Mouse (Mus musculus): ENCODE data around the gene Snx8.

Gene Snx8

DNA sequence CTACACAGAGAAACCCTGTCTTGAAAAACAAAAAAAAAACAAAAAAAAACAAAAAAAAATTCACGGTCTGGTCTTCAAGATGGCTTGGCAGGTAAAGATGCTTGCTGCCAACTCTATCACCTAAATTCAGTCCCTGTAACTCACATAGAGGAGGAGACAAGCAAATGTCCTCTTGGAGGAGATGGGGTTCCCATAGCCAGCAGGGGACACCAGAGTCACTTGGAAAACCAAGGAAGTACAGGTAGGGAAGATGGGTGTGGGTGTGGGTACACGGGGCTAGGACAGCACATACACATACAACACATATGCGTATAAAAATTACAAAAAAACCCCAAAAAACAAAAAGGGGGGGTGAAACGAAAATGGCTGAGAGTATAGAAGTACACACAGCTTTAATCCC lies 46.2 kb downstream of the Snx8 start:
- no peak for DNase-seq

DNA sequence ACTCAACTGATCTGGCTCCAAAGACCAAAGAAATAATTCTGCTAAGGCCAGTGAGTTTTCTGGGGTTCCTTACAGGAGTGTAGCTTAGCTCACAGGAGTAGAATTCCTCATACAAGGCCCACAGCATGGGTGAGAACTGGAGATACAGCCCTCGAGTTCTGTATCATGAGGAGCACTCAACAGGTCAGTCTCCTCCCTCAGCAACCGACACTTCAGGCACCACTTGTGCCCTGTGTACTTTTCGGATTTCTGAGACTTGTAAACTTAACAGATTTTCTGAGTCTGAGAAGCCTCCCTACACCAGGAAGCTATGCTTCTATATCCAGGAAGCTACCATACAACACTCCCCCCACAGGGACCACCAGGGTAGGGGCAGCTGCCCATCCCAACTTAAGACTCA lies 49.2 kb downstream of the Snx8 start:
- DNase-seq, result no peak

DNA sequence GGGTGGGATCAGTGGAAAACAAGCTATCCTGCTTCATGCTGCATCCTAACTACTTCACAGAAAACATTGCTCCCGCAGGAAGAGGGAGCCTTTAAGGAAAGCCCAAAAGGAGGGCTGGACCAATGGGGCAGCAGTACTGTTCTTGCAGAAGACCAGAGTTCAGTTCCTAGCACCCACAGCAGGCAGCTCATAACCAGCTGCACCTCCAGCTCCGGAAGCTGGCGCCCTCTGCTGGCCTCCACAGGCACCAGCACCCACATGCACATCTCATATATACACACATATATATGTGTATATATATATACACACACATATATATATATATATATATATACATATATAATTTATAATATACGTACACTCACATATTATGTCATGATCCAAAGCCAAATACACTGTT lies 50.3 kb downstream of the Snx8 start:
- no peak for DNase-seq

DNA sequence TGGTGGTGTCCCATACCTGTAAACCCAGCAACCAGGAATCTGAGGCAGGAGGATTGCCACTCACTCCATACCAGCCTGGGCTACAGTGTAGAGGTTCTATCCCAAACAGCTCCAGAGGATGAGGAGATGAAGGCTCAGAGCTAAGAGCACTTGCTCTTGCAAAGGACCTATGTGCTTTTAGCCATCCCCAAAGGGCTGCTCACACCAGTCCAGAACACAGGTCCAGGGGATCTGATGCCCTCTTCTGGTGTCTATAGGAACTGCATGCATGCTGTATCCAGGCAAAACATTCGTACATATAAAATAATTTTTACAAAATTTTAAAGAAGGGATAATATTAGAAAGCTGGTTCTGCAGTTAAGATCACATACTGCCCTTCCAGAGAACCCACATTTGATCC lies 52.4 kb downstream of the Snx8 start:
- DNase-seq, result no peak

DNA sequence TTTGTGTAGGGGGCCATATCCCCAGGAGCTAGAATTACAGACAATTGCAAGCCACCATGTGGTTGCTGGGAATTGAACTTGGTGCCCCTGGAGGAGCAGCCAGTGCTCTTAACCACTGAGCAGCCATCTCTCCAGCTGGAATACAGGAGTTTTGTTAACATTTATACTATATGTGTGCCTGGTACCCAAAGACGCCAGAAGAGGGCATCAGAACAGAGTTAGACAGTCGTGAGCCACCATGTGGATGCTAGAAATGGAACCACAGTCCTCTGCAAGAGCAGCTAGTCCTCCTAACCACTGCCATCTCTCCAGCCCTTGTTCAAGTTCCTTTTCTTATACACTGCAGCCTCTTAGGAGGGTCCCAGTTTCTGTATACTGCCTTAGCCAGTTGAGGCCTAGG lies 55.4 kb downstream of the Snx8 start:
- DNase-seq, result no peak

DNA sequence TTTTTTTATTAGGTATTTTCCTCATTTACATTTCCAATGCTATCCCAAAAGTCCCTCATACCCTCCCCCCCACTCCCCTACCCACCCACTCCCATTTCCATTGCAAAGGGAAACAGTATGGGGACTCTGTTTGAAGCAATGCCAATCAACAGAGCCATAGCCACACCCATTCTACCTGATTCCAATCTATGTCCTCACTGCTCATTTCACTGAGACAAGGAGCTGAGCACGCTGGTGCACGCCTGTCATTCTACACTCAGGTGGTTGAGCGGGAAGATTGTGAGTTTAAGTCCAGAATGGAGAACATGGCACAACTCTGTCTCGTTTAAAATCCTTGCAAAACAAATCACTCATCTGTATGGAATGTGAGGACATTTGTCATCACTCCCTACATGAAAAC lies 56.5 kb downstream of the Snx8 start:
- no peak for DNase-seq

DNA sequence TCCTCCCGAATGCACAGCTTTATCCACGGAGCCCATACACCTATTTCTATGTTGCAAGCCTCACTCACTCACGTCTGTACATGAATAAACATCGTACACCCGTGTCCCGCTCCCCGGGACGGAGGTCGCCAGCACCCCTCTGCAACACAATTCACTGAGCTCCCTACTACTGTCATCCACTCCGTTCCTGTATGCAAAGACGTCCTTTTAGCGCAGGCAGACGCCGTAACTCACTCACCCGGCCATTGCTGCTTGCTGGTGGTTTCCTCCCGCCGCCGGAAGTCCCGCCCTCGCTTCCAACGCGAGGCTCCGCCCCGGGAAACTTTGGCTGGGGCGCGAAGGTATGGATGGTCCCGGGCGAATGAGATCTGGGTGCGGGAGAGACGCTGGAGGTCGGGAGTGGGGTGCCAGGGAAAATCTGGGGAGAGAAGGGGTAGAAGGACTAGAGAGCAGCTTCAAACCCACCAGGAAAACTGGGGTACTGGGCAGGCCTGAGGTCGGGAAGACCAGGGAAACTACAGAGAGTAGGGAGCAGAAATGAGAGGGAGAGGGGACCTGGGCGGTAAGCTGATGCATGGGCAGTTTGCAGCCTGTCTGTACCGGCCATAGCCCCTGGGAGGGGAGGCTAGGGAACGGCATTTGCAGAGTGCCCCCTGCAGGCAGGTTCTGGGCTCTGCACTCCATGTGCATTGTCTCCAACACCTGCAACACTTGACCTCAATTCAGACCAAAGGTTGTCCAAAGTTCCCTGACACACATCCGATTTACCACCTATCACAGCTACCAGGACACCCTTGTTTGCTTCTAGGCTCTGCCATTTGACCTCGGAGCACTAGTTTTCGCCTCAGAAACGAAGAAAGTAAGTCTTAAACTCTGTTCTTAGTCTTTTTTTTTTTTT lies 57.2 kb downstream of the Snx8 start, which contains the start of gene Mrm2:
Gene Mrm2 (minus strand): TSS at position 284 of the 898 bp plus-strand sequence.
- DNase-seq, result peak; percentile 98

DNA sequence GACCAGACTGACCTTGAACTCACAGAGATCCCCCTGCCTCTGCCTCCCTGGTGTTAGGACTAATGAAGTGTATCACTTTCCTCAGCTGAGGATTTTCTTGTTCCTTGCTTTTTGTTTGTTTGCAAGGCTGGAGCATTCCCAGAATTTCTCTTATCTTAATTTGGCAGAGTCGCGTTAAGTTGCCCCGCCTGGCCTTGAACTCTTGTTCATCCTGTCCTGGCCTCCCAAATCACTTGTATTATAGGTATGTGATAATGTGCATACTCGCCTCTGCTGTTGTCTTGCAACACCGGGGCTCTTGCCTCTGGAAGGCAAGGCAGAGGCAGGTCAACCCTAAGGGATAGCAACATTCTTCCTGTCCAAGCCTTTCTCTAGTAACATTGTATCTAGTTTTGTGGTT lies 65.0 kb downstream of the Snx8 start:
- DNase-seq, result no peak

DNA sequence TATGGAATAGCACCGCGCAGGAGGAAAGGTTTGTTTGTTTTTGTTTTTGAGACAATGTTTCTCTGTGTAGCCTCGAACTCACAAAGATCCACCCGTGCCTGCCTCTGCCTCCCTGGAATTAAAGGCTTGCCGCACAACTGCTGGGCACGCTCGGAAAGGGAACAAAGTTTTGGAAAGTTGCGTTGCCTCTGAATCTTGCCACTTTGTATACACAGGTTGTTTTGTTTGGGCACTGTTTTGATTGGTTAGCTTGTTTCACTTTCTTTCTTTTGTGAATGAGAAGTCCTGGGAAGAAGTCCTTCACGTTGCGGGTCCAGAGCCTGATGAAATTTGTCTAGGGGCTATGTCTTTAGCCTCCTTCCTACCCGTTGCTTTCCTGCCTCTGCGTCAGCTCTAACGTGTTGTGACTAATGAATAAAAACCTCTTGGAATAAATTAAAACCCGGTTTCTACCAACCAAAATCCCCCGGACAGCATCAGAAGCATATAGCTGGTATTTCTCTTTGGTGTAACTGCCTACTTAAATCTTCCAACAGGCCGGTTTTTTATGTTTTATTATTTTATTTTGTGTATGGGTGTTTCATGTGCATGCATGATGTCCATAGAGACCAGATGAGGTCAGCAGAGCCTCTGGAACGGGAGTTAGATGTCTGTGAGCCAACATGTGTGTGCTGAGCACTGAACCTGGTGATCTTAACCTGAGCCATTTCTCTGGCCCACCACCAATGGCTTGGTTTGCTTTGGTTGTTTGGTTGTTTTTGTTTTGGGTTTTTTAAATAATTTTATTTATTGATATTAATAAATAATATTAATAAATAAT lies 67.1 kb downstream of the Snx8 start:
- no peak for DNase-seq

DNA sequence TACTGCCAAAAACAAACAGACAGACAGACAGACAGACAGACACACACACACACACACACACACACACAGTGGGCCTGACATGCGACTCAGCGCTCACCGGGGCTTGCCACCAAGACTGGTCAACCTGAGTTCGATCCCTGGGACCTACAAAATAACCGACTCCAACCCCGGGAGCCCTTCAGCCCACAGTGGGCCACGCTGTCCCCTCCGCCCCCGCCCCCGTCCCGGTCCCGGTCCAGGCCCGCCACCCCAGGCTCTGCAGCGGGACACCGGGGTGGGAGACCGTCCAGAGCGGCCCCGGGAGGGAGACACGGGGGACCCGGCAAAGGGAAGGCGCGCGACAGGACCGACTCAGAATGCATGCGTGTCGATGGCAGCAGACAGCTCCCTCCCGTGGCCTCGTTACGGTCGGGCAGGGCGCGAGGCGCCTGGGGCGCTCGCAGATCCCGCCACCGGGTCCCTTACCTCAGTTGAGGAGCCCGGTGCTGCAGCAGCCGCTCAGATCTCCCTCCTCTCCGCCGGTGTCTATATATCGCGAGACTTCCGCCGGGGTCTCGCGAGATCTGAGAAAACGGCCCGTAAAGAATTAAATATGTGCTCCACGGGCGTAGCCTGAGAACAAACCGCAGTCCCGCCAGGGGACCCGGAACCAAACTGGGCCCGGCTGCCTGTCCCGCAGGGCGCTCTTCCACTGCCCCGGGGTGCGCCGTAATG lies 67.9 kb downstream of the Snx8 start, which contains the start of the genes Mad1l1 and Nudt1:
Gene Mad1l1 (minus strand): TSS at position 511 of the 714 bp plus-strand sequence.
Gene Nudt1 (plus strand): TSS at position 615 of the 714 bp plus-strand sequence.
- peak; percentile 99 for DNase-seq

DNA sequence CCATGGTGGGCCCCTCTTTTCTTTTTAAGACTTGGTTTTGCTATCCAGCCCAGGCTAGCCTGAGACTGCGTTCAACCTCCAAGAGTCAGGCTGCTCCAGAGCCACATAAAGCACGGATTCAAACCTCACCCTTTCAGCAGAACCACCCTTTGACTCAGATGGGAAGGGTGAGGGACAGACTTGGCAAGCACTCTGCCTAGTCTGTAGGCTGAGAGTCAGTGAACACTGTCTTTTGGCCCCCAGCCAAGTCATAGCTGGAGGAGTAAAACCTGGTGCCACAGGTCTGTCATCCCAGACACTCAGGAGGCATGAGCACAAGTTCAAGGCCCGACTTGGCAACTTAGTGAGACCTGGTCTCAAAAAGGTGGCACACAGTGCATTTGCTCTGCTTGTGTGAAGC lies 72.3 kb downstream of the Snx8 start:
- DNase-seq, result no peak

DNA sequence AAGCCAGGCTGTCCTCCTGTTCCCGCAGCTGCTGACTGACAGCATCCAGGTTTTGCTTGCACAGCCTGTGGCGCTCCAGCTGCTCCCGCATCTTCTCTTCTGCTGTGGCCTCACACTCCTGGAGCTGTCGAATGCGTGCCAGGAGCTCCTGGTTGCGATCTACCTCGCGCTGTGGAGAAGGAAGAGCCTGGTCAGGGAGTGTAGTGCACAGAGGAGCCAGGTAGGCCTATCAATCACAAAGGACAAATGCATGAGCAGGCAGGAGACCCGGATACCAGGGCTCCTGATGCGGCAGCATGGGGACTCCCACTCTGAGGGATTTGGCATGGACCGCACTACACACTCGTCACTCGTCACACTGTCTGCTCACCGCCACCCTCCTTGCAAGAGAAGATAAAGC lies 81.5 kb downstream of the Snx8 start:
- peak; percentile 92 for DNase-seq

DNA sequence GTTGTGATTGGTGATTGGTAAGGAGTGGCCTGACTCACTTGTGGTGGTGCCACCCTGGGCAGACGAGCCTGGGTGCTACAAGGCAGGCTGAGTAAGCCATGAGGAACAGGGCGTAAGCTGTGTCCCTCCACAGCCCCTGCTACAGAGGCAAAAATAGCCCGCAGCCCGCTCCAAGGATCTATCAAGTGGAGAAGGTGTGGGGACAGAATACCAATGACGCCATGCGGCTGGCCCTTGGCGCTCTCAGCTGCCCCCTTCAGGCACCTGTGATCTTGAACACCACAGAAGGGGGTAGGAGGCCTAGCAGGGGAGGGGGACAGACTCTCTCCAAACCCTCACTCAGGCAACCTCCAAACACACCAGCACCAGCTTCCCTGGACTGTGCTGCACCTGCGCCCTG lies 83.0 kb downstream of the Snx8 start:
- DNase-seq, result peak; percentile 94

DNA sequence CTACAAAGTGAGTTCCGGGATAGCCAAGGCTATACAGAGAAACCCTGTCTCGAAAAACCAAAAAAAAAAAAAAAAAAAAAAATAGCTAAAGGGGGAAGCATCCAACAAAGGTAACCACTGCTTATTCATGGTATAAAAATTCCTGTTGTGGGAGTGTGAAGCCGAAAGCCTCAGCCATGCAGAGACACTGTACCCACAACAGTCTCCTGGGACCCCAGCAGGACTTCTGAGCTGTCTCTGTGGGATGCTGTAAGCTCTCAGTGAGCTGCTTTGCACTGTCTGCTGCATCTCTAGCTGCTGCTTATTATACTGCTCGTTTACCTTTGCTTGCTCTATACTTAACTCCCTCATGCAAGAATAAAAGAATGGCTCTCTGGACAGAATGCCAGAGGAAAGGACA lies 90.8 kb downstream of the Snx8 start:
- no peak for DNase-seq

DNA sequence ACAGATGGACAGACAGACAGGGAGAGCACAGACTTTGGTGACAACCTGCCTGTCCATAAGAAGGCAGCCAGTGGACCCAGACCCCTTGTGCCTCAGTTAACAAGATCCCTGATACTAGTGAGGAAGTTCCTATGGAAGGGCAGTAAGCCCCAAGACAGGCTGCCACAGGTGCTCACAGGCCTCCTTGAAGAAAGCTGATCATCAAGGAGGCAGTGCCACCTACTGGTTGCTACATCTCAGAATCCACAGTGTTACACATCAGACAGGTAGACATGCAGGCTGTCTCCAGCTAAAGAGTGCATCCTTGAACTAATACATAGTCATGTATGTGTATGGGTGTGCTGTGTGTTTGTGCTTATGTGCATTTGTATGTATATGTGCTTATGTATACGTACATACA lies 96.9 kb downstream of the Snx8 start:
- DNase-seq, result no peak

All from heart, adult 11 months (tissue).